Mouse (Mus musculus): ENCODE results near the gene Rspo4. TPM values are rescaled to one million over a fixed set of nuclear protein-coding genes. Genes with fewer than 3 reads are reported as not detected.
A peak's percentile ranks its signal among the peaks of the same experiment; 100 is the strongest.

The Rspo4 gene
- total RNA-seq (2021) = under 1 TPM in 1 of 2 experiments, not detected in 1; 0.14 TPM

GRCm38 (mm10) chr2:151842648-151843226 lies at the start of gene Rspo4:
TSS of gene Rspo4 (plus strand) at chr2:151842927.
- intact Hi-C loops (cut with DNase I) = no loop called here
- DNase-seq (ENCODE audit: low spot score in 2 of 2) = no peak

GRCm38 (mm10) chr2:151815586-151815985 lies 27.1 kb upstream of the Rspo4 start:
- DNase-seq (ENCODE audit: low spot score in 2 of 2) = no peak
- intact Hi-C loops (cut with DNase I) = no loop called here

- intact Hi-C loops (cut with DNase I) = no loop called here
- no peak for DNase-seq (ENCODE audit: low spot score in 2 of 2)
Measured at GRCm38 (mm10) chr2:151862257-151862810, 19.6 kb downstream of the Rspo4 start.

- DNase-seq (ENCODE audit: low spot score in 2 of 2) = no peak
- intact Hi-C loops (cut with DNase I) = no loop called here
Measured at GRCm38 (mm10) chr2:151864941-151865340, 22.2 kb downstream of the Rspo4 start.

GRCm38 (mm10) chr2:151866487-151866886 lies 23.8 kb downstream of the Rspo4 start:
- DNase-seq (ENCODE audit: low spot score in 2 of 2) = peak; percentile 62 to 85
- intact Hi-C loops (cut with DNase I) = loop anchor here (1.0 kb wide), 2 partner anchors 118 to 372 kb away; partner anchors contain the start of gene Nsfl1c

- DNase-seq (ENCODE audit: low spot score in 2 of 2) = no peak
- intact Hi-C loops (cut with DNase I) = no loop called here
Measured at GRCm38 (mm10) chr2:151868196-151868595, 25.5 kb downstream of the Rspo4 start.

- intact Hi-C loops (cut with DNase I) = no loop called here
- DNase-seq (ENCODE audit: low spot score in 2 of 2) = peak; percentile 20 to 31
Measured at GRCm38 (mm10) chr2:151874551-151874950, 31.8 kb downstream of the Rspo4 start.

- intact Hi-C loops (cut with DNase I) = loop anchor here (1.0 to 5.0 kb wide), 2 partner anchors 56 to 118 kb away; no protein-coding TSS in a partner anchor
- DNase-seq (ENCODE audit: low spot score in 2 of 2) = peak; percentile 55 to 57
Measured at GRCm38 (mm10) chr2:151876012-151876485, 33.3 kb downstream of the Rspo4 start.

GRCm38 (mm10) chr2:151878645-151879044 lies 35.9 kb downstream of the Rspo4 start:
- intact Hi-C loops (cut with DNase I) = loop anchor here (5.0 kb wide), 1 partner anchor 54 kb away; no protein-coding TSS in a partner anchor
- DNase-seq (ENCODE audit: low spot score in 2 of 2) = no peak

- no peak for DNase-seq (ENCODE audit: low spot score in 2 of 2)
- intact Hi-C loops (cut with DNase I) = loop anchor here (5.0 kb wide), 1 partner anchor 53 kb away; no protein-coding TSS in a partner anchor
Measured at GRCm38 (mm10) chr2:151879760-151880159, 37.0 kb downstream of the Rspo4 start.

GRCm38 (mm10) chr2:151891031-151891430 lies 48.3 kb downstream of the Rspo4 start:
- DNase-seq (ENCODE audit: low spot score in 2 of 2) = peak; percentile 36 to 42
- intact Hi-C loops (cut with DNase I) = no loop called here

GRCm38 (mm10) chr2:151893122-151893774 lies 50.5 kb downstream of the Rspo4 start:
- DNase-seq (ENCODE audit: low spot score in 2 of 2) = no peak
- intact Hi-C loops (cut with DNase I) = no loop called here

GRCm38 (mm10) chr2:151894209-151894980 lies 51.7 kb downstream of the Rspo4 start:
- intact Hi-C loops (cut with DNase I) = no loop called here
- DNase-seq (ENCODE audit: low spot score in 2 of 2) = peak in 1 of 2 experiments; percentile 27

GRCm38 (mm10) chr2:151895911-151896310 lies 53.2 kb downstream of the Rspo4 start:
- DNase-seq (ENCODE audit: low spot score in 2 of 2) = no peak
- intact Hi-C loops (cut with DNase I) = no loop called here

- no peak for DNase-seq (ENCODE audit: low spot score in 2 of 2)
- intact Hi-C loops (cut with DNase I) = no loop called here
Measured at GRCm38 (mm10) chr2:151898106-151898505, 55.4 kb downstream of the Rspo4 start.

GRCm38 (mm10) chr2:151900845-151901244 lies 58.1 kb downstream of the Rspo4 start:
- intact Hi-C loops (cut with DNase I) = no loop called here
- no peak for DNase-seq (ENCODE audit: low spot score in 2 of 2)

GRCm38 (mm10) chr2:151903267-151903666 lies 60.5 kb downstream of the Rspo4 start:
- no peak for DNase-seq (ENCODE audit: low spot score in 2 of 2)

GRCm38 (mm10) chr2:151903933-151904332 lies 61.2 kb downstream of the Rspo4 start:
- intact Hi-C loops (cut with DNase I) = no loop called here

More at GRCm38 (mm10) chr2:151903267-151903666, 60.5 kb downstream of the Rspo4 start:
- intact Hi-C loops (cut with DNase I) = no loop called here

GRCm38 (mm10) chr2:151904636-151905035 lies 61.9 kb downstream of the Rspo4 start:
- DNase-seq (ENCODE audit: low spot score in 2 of 2) = no peak
- intact Hi-C loops (cut with DNase I) = no loop called here

More at GRCm38 (mm10) chr2:151903933-151904332, 61.2 kb downstream of the Rspo4 start:
- no peak for DNase-seq (ENCODE audit: low spot score in 2 of 2)

- intact Hi-C loops (cut with DNase I) = no loop called here
- no peak for DNase-seq (ENCODE audit: low spot score in 2 of 2)
Measured at GRCm38 (mm10) chr2:151907020-151907419, 64.3 kb downstream of the Rspo4 start.

Data from left cerebral cortex, postnatal 25 days (tissue).